Mouse (Mus musculus) testis, postnatal 10 days (tissue): ENCODE measurements at regions not wholly inside any gene's neighbourhood (a gene's known extent, or its start where the extent isn't known, plus 50 kb on each side); places are given as distances from the start of the nearest gene placed in this dataset.

ENCODE experiments used
- DNase-seq: peaks from one replicate; pipeline ENCODE4 v3.0.0; 2021; ENCODE audit warnings: low spot score

- no peak for DNase-seq
Observed at GRCm38 (mm10) chr13:63699624-63700023, 115.4 kb upstream of the Ercc6l2 start.

GRCm38 (mm10) chr13:63700747-63701146, 114.3 kb upstream of the Ercc6l2 start:
- DNase-seq: no peak

GRCm38 (mm10) chr13:63701199-63702175, 113.6 kb upstream of the Ercc6l2 start:
- DNase-seq: no peak

- DNase-seq: no peak
Observed at GRCm38 (mm10) chr13:63708567-63708966, 106.5 kb upstream of the Ercc6l2 start.

DNA sequence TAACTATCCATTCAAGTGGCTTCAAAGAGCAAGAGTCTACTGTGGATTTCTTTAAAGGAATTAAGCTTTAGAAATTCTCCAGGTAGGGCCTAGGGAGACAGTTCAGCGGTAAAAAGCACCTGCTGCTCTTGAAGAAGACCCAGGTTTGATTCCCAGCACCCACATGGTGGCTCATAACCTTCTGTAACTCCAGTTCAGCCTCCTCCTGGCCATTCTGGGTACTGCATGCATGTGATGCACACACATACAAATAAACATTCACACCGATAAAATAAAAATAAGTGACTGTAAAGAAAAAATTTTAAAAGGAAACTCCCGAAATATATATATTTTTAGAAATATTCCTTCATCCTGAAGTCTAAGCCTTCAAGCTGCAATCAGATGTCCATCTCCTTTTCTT, 101.9 kb upstream of the Ercc6l2 start:
- peak; percentile 54 for DNase-seq

- no peak for DNase-seq
Observed at GRCm38 (mm10) chr13:63716498-63716897, 98.5 kb upstream of the Ercc6l2 start.

- no peak for DNase-seq
Observed at GRCm38 (mm10) chr13:63717249-63717648, 97.8 kb upstream of the Ercc6l2 start.

DNA sequence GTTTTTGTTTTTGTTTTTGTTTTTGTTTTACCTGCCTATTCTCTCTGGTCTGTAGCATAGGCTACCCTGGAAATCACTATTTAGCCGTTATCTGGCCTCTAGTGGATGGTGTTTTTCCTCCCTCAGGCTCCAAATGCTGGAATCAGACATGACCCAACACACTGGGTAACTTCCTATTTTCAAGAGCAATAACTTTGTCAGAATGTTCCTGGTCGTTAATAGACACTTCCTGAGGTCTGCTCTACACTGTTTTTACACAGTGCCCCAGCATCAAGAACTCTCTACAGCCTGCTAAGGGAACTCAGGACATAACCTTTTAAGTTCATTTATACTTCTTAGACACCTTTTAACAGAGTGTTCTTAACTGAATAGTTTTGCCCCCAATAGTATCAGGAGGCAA, 96.3 kb upstream of the Ercc6l2 start:
- DNase-seq: no peak

DNA sequence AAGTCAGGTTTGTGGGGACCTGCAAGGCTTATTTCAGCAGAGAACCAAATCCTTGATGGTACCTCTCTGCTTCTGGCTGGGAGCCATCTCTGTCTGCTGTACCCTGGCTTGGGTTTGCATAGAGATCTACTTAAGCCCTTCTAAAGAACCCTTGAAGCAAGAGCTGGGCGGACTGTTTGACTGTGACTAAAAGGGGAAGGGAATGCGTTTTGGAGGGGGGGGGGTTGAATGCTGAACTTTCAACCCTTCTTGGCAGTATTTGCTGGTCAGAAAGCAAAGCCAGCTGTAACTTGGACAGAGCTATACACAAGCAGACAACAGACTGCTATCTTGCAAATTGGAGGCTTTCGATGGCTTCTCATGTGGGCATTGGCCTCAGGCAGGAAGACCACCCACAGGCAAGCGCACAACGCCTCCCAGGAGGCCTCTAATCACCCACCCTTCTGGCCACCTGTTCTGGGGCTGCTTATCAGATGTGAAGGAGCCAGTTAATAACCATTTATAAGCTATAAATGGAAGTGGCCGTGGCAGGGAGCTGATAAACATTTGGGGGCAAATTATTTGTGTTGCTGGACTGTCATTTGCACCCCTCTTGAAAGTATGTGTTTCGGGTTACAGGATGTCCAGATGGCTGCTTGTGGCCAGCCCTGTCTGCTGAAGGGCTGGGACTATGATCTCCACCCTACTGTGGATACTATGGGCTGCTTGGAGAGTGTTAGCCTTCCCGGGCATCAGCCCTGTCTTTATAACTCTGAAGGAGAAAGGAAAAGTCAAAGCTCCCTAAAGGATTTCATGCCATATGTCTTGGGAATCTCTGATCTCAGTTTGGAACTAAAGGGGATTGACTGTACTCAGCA, 95.5 kb upstream of the Ercc6l2 start:
- DNase-seq: peak; percentile 56

DNA sequence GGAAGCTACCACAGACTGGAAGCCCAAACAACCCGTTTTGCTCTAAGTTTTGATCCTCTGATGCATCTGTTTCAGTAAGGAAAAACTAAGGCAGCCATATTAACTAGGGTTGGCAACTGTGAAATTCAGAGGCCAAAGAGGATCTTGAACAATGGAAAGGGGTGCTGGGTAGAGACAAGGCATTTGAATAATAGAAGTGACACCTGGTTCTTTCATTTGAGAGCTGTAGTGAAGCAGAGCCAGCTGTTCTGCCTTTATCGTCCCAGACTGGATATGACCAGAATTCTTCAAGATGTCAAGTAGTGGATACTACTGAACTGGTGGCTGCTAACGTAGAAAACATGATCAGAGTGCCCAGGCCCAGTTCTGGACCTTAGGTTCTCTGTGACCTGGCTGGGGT, 94.4 kb upstream of the Ercc6l2 start:
- no peak for DNase-seq

DNA sequence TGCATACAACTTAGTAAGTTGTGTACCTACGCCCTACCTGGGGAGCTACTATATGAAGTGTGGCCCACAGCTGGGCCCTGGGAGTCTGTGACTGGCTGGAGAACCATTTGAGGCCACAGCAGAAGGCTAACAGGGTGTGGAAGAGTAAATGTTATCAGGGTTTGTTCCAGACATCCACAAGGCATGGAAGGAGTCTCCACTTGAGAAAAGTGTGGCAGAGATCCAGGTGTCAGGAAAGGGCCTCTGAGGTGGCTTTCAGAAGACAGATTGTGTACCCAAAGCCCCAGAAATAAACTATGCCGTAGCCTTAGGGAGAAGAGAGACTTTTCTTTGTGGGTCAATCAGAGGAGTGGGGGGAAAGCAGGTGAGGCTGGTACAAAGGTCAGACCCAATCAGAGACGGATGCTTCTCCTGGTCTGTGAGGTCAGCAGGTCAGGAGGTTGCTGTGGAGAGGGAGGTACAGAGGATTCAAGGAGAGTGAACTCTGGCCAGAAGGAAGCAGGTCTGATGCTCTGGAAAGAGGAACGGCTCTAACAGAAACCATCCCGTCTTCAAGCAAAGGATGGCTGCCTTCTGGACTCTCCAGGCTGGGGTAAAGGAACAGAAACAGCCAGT, 93.9 kb upstream of the Ercc6l2 start:
- no peak for DNase-seq

DNA sequence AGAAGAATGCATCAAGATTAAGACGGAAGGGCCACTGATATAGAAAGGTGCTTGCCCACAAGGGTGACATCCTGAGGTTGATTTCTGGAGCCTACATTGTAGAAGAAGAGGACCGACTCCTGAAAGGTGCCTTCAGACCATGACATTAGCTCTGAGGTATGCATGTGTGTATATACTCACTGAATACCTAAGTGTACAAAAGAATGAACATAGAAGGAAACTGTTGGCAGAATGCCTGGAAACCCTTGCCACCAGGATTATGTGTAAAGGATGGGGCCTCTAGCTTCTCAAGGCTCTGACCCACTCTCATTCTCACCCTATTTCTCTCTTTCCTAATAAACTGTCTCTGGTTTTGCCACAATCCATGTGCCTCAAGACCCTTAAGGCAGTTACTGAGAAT, 90.7 kb upstream of the Ercc6l2 start:
- DNase-seq: peak; percentile 26

- DNase-seq: peak; percentile 42
Observed at GRCm38 (mm10) chr13:63724843-63725582, 90.0 kb upstream of the Ercc6l2 start.

DNA sequence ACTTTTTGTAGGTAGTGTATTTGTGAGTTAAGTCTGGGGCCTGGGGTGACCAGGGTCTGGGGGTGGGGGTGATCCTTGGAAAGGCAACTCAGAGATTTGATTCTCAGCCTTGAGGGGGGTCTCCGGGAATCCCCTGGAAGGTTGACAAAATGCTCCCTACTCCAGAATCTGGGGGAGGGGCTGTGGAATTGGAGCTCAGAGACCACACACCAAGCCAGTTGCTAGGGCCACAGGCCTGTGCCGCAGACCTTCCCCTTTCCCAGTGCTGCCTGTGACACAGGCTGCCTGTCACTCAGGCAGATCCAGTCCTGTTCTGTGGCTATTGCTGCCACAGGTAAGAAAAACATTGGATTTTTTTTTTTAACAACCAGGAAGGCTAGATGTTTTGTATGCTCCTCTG, 89.0 kb upstream of the Ercc6l2 start:
- DNase-seq: peak; percentile 31

GRCm38 (mm10) chr13:63726509-63726908, 88.5 kb upstream of the Ercc6l2 start:
- DNase-seq: no peak

DNA sequence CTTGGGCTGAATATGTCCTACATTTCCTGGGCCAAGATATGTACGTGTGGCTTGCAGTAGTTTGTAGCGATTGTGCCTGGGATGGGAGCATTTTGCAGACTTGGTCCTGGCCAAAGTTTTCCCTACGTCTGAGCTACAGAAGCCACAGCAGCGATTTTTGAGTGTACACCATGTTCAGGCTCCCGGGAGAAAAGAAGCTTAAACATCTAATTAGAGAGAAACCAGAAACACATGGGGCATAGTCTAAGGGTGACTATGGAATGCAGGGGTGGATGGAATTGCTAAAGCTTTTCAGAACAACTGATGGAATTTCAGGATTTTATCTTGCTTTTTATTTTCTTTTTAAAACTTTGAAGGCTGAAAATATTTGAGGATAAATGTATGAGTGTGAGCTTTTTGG, 79.3 kb upstream of the Ercc6l2 start:
- no peak for DNase-seq

GRCm38 (mm10) chr13:63741879-63742278, 73.2 kb upstream of the Ercc6l2 start:
- peak; percentile 71 for DNase-seq

- DNase-seq: no peak
Observed at GRCm38 (mm10) chr13:63748788-63749187, 66.3 kb upstream of the Ercc6l2 start.

GRCm38 (mm10) chr13:63749997-63750396, 65.0 kb upstream of the Ercc6l2 start:
- DNase-seq: no peak

GRCm38 (mm10) chr13:63751196-63751595, 63.8 kb upstream of the Ercc6l2 start:
- DNase-seq: no peak

DNA sequence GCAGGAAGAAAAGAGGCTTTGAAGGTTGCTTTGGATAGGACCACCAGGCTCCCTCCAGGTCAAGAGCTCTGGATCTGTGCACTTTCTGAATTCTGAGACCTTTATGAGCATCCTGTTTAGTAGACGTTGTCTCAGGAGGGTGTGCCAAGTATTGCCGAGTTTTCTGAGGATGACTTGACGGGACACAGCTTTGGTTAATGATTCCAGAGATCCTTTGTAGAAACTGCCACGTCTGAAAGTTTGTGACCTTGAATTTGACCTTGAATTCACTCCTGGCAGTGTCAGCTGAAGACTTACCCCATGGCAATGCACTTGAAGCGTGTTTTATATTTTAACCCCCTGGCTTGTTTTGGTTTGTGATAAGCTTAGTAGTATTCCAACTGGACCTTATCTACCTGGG, 58.0 kb upstream of the Ercc6l2 start:
- DNase-seq: no peak

- no peak for DNase-seq
Observed at GRCm38 (mm10) chr13:63761542-63761941, 53.5 kb upstream of the Ercc6l2 start.
